Mouse (Mus musculus) testis, adult 2 months (tissue): ENCODE results near the gene Dis3l2.

ENCODE experiments used
- CTCF ChIP-seq: fragments of 200-500 bp; IDR thresholded peaks from 2 replicates; pipeline ENCODE4 v1.5.1; 2012; ENCODE audit warnings: low read depth, mild to moderate bottlenecking, inconsistent platforms, low read length, moderate library complexity; ENCODE audit not compliant: control insufficient read depth, insufficient read depth, insufficient replicate concordance
- POLR2A ChIP-seq: fragments of 200-500 bp; IDR thresholded peaks from 2 replicates; pipeline ENCODE4 v1.6.1; 2012; ENCODE audit warnings: low read depth, mild to moderate bottlenecking, inconsistent platforms, low read length, moderate library complexity; ENCODE audit not compliant: control insufficient read depth

DNA sequence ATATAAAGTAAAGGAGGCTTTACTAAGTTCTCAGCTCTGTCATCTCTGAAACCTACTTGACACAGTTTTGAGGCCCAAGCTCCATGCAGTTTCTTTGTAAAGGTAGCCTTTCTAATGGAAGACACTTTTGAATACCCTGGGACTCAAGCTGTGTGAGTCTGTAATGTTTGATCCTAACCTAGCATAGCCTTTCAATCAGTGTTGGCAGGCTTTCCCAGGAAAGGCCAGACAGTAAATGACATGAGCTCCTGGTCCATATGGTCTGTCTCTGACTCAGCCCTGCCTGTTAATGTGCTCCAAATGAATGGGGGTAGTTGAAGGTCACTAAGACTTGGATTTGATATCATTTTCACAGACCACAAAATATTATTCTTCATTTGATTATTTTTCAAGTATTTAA, 290.4 kb downstream of the Dis3l2 start:
- no peak for TF ChIP-seq POLR2A
- TF ChIP-seq CTCF = no peak
